Mouse (Mus musculus) brain, adult 2 months (tissue): ENCODE results near the gene Gm14322.
A peak's percentile ranks its signal among the peaks of the same experiment; 100 is the strongest.
"Not testable (repeated sequence)": the region's sequence is repeated elsewhere in the genome, so short reads cannot be mapped to it uniquely, and the experiment has no call there.

Experiments used
- DNase-seq: peaks from one replicate; pipeline ENCODE4 v3.0.0; 2011; ENCODE audit warnings: low read depth, low spot score

The Gm14322 gene

GRCm38 (mm10) chr2:177758941-177759558 lies at the start of gene Gm14322:
TSS of gene Gm14322 (plus strand) at chr2:177759288.
- peak; percentile 73 for DNase-seq

DNA sequence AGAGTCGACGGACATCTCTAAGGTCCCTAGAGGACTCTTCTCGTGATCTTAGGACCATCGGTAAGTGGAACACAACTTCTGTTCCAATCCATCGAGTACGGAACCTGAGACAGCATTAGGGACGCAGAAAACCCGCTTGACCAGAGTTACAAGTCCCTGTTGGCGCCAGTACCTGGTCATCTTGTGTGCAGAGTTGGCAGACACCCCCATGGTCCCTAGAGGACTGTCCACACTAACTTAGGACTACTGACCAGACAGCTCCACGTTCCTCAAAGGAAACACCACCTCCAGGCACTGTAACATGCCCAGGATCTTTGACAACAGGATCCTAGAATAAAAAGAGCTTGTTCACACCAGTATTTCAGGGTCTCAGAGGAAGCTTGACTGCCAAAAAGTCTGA lies 17.6 kb upstream of the Gm14322 start:
- not testable (repeated sequence) for DNase-seq

GRCm38 (mm10) chr2:177787351-177787750 lies 28.3 kb downstream of the Gm14322 start:
- DNase-seq, result not testable (repeated sequence)

GRCm38 (mm10) chr2:177806170-177806569 lies 47.1 kb downstream of the Gm14322 start:
- not testable (repeated sequence) for DNase-seq
